Mouse (Mus musculus): ENCODE data around the gene Urad. TPM values are rescaled to one million over a fixed set of nuclear protein-coding genes. Genes with fewer than 3 reads are reported as not detected.

Gene Urad
- polyA plus RNA-seq, 1 experiment, result not detected

- WGBS, result 1% methylated on average over 41 of the region's 41 CpGs
- Histone ChIP-seq H3K4me1 (ENCODE audit: control insufficient read depth, insufficient read depth, low read length) (no peaks in the 10 kb centered on the region; the same call in 1 of the 2 replicates), H3K27ac (ENCODE audit: insufficient read depth, low read depth, low read length) (no peak overlapping the region), H3K4me3 (ENCODE audit: insufficient read depth, low read depth, low read length) (no peak overlapping the region)
- TF ChIP-seq CTCF (IDR thresholded peaks at IDR 0.05; ENCODE audit: insufficient read depth, low read depth, low read length) (no peak; the same call in 1 of the 2 replicates), POLR2A (IDR thresholded peaks at IDR 0.05; ENCODE audit: insufficient read depth, low read depth, low read length) (no peak)
Measured at GRCm38 (mm10) chr5:147299255-147300000, 22.8 kb downstream of the Urad start.

GRCm38 (mm10) chr5:147297249-147297648 lies 25.0 kb downstream of the Urad start:
- TF ChIP-seq POLR2A (IDR thresholded peaks at IDR 0.05; ENCODE audit: insufficient read depth, low read depth, low read length), result no peak
- Histone ChIP-seq H3K27ac (ENCODE audit: insufficient read depth, low read depth, low read length) (no peak overlapping the region), H3K4me1 (ENCODE audit: control insufficient read depth, insufficient read depth, low read length) (no peaks in the 10 kb centered on the region), H3K4me3 (ENCODE audit: insufficient read depth, low read depth, low read length) (no peak overlapping the region)
- 53% methylated on average over 5 of the region's 5 CpGs for whole genome bisulfite sequencing

DNA sequence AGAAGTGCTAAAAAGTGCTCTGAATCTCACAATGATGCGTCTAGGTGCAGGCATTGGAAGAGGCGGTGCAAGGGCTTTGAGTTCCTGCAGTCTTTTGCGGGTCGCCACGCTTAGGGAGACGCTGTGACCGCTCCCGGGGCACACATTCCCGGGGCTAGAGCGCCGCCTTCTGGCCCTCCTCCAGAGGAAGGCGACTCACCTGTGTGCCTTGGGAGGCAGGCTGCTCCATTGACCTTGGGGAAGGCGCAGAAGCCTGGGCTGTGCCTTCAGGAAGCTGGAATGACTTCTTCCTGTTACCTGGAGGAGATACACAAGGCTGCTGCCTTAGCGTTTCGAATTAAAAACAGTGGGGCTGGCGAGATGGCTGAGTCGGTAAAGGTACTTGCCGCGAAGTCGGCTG lies 28.1 kb downstream of the Urad start:
- 13% methylated on average over 20 of the region's 20 CpGs for WGBS
- TF ChIP-seq POLR2A (IDR thresholded peaks at IDR 0.05; ENCODE audit: insufficient read depth, low read depth, low read length) (no peak), CTCF (IDR thresholded peaks at IDR 0.05; ENCODE audit: insufficient read depth, low read depth, low read length) (peak; percentile 26; the same call in 1 of the 2 replicates)

GRCm38 (mm10) chr5:147293127-147293910 lies 28.9 kb downstream of the Urad start:
- Histone ChIP-seq H3K4me1 (ENCODE audit: control insufficient read depth, insufficient read depth, low read length) (no peaks in the 10 kb centered on the region), H3K27ac (ENCODE audit: insufficient read depth, low read depth, low read length) (no peak overlapping the region)
- TF ChIP-seq POLR2A (IDR thresholded peaks at IDR 0.05; ENCODE audit: insufficient read depth, low read depth, low read length), result no peak
- TF ChIP-seq CTCF (IDR thresholded peaks at IDR 0.05; ENCODE audit: insufficient read depth, low read depth, low read length), result peak; percentile 82

More for the DNA sequence above, 28.1 kb downstream of the Urad start:
- Histone ChIP-seq H3K4me3 (ENCODE audit: insufficient read depth, low read depth, low read length) (no peak overlapping the region), H3K27ac (ENCODE audit: insufficient read depth, low read depth, low read length) (no peak overlapping the region), H3K4me1 (ENCODE audit: control insufficient read depth, insufficient read depth, low read length) (no peaks in the 10 kb centered on the region)

GRCm38 (mm10) chr5:147292506-147293120 lies 29.6 kb downstream of the Urad start:
- Histone ChIP-seq H3K27ac (ENCODE audit: insufficient read depth, low read depth, low read length) (no peak overlapping the region), H3K4me1 (ENCODE audit: control insufficient read depth, insufficient read depth, low read length) (no peaks in the 10 kb centered on the region), H3K4me3 (ENCODE audit: insufficient read depth, low read depth, low read length) (no peak overlapping the region)
- 47% methylated on average over 13 of the region's 13 CpGs for WGBS
- no peak for TF ChIP-seq POLR2A (IDR thresholded peaks at IDR 0.05; ENCODE audit: insufficient read depth, low read depth, low read length)
- no peak for TF ChIP-seq CTCF (IDR thresholded peaks at IDR 0.05; ENCODE audit: insufficient read depth, low read depth, low read length)

More at GRCm38 (mm10) chr5:147293127-147293910, 28.9 kb downstream of the Urad start:
- 19% methylated on average over 18 of the region's 18 CpGs for WGBS
- H3K4me3 ChIP-seq (ENCODE audit: insufficient read depth, low read depth, low read length), result no peak overlapping the region

DNA sequence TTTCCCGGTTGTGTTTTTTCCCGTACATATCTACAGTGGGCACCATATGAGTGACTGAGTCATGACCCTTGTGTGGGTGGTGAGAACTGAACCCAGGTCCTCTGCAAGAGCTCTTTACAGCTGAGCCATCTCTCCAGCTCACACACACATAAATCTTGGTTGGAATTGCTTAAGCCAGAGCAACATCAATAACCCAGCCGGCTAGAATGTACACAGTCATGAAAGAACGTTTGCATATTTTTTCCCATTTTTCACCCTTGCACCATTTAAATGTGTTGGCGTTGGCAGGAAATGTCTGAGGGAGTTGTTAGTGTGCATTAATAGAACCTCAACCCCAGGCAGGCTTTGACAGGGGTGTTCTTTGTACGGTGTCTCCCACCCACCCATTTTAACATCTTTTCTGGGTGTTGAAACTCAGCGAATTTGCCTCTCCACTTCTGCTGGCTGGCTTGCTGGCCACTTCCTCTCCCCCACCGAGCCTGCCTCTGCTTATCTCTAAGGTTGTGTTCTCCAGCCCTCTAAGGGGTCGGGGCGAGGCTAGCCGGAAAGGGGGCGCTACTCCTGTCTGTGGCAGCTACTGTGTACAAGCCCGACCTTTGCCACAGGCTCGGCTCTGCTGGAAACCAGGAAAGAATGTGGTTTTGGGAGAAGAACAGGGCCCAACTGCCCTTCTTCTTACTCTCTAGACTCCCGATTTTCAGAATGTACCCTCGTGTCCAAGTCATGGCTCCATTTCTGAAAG lies 30.3 kb downstream of the Urad start:
- Histone ChIP-seq H3K4me1 (ENCODE audit: control insufficient read depth, insufficient read depth, low read length) (no peaks in the 10 kb centered on the region), H3K4me3 (ENCODE audit: insufficient read depth, low read depth, low read length) (no peak overlapping the region), H3K27ac (ENCODE audit: insufficient read depth, low read depth, low read length) (no peak overlapping the region)
- TF ChIP-seq CTCF (IDR thresholded peaks at IDR 0.05; ENCODE audit: insufficient read depth, low read depth, low read length), result no peak
- TF ChIP-seq POLR2A (IDR thresholded peaks at IDR 0.05; ENCODE audit: insufficient read depth, low read depth, low read length), result no peak
- WGBS, result 41% methylated on average over 16 of the region's 16 CpGs

DNA sequence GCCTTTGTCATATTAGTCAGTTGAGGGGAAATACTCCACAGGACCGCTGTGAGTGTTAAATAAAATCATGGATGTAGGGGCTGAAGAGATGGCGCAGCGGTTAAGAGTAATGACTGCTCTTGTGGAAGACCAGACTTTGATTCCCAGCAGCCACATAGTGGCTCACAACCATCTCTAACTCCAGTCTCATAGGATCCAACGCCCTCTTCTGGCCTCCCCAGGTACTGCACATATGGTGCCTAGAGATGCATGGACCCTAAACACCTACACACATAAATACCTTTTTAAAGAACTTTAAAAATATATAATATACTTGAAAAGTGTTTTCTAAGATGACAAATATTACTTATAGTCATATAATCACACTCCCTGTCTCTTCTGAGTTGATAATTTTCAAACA lies 37.9 kb downstream of the Urad start:
- 77% methylated on average over 4 of the region's 4 CpGs for WGBS
- Histone ChIP-seq H3K27ac (ENCODE audit: insufficient read depth, low read depth, low read length) (no peak overlapping the region), H3K4me1 (ENCODE audit: control insufficient read depth, insufficient read depth, low read length) (no peaks in the 10 kb centered on the region), H3K4me3 (ENCODE audit: insufficient read depth, low read depth, low read length) (no peak overlapping the region)
- TF ChIP-seq POLR2A (IDR thresholded peaks at IDR 0.05; ENCODE audit: insufficient read depth, low read depth, low read length) (no peak), CTCF (IDR thresholded peaks at IDR 0.05; ENCODE audit: insufficient read depth, low read depth, low read length) (no peak)

DNA sequence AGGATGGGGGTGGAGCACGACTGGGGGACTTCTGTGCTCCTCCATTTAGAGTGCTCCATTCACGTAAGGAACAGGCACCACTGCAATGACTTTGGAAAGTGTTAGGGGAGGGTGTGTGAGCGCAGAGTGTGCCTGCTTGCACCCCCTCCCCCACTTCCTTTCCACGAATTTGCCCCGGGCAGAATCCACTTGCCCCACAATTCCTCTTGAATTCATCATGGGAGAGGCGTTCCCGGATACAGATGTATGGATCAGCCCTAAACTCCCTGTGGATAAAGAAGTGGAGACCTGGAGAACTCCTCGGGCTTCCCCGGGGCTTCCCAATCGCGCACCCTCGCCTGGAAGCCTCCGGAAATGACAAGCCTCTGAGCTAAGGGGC lies 44.7 kb downstream of the Urad start:
- Histone ChIP-seq H3K27ac (ENCODE audit: insufficient read depth, low read depth, low read length) (no peak overlapping the region), H3K4me3 (ENCODE audit: insufficient read depth, low read depth, low read length) (no peak overlapping the region), H3K4me1 (ENCODE audit: control insufficient read depth, insufficient read depth, low read length) (no peaks in the 10 kb centered on the region)
- no peak for TF ChIP-seq CTCF (IDR thresholded peaks at IDR 0.05; ENCODE audit: insufficient read depth, low read depth, low read length)
- TF ChIP-seq POLR2A (IDR thresholded peaks at IDR 0.05; ENCODE audit: insufficient read depth, low read depth, low read length), result no peak
- WGBS, result under 1% methylated on average over 13 of the region's 13 CpGs
